Mouse (Mus musculus) neutrophil, adult 59 days (primary cell): ENCODE results near the gene Olfr597. TPM values are rescaled to one million over a fixed set of nuclear protein-coding genes. Genes with fewer than 3 reads are reported as not detected.

ENCODE experiments used
- total RNA-seq, 2 experiments: library from RNA; stranded (reverse); gene quantifications; 1 replicate in 1 of 2; 2 replicates in 1 of 2; pipeline ENCODE4 v1.2.4; 2023

The Olfr597 gene
- not detected for total RNA-seq

DNA sequence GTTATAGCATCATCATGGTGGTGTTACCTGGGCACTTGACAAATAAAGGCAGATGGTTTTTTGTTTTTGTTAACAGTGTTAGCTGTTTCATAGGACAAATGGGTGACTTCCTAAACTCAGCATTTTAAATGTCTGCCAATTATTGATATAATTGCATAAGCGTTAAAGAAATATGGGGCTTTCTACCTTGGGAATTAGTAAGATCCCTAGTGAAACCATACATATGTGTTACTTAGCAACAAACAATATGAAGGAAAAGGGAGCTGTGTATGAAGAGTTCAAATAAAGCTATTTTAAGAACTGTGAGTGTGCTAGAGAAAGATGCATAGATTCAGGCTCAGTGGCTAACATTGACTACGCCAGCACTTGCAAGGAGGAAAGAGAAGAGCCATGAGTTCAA, at the start of gene Olfr597:
Olfr597 (plus strand) TSS at position 301 of the 400 bp plus-strand sequence.

GRCm38 (mm10) chr7:103305348-103305747, 10.8 kb upstream of the Olfr597 start, which contains the start of gene Olfr596:
Gene Olfr596 (plus strand): TSS chr7:103305648.

GRCm38 (mm10) chr7:103323268-103323667, 7.2 kb downstream of the Olfr597 start, which contains the start of gene Olfr598:
Gene Olfr598 (plus strand): TSS chr7:103323568.

GRCm38 (mm10) chr7:103335617-103336016, 19.5 kb downstream of the Olfr597 start, which contains the start of gene Olfr599:
Gene Olfr599 (plus strand): TSS chr7:103335917.

GRCm38 (mm10) chr7:103349569-103349968, 33.5 kb downstream of the Olfr597 start, which contains the start of gene Olfr600:
Gene Olfr600 (minus strand): TSS chr7:103349669.

DNA sequence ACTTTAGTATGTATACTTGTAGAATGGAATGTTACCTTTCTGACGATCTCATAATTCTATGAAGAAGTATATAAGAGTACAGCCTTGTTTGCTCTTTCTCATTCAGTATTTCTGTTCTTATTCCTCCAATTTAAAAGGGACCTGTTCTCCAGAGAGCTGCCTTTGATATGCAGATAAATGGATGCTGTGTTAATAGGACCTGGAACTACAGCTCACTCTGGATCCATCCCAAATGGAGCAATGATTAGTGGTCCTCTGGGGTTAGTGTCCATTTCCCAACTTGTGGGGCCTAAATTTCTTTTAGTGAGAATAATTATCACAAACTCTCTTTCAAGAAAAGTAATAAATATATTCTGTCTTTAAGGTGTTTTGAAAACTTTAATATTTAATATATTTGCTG, 46.4 kb downstream of the Olfr597 start, which contains the start of gene Olfr601:
Olfr601 (minus strand) TSS at position 101 of the 400 bp plus-strand sequence.

Other genes starting within 250 kb of the Olfr597 start
- not detected for gene Olfr584, start 234.4 kb upstream of the Olfr597 start, total RNA-seq
- not detected for gene Olfr585, start 218.6 kb upstream of the Olfr597 start, total RNA-seq
- not detected for gene Olfr586, start 190.7 kb upstream of the Olfr597 start, total RNA-seq
- gene Olfr588-ps1, start 175.4 kb upstream of the Olfr597 start, total RNA-seq: not detected
- gene Olfr589, start 160.0 kb upstream of the Olfr597 start, total RNA-seq: not detected
- gene Olfr591, start 138.0 kb upstream of the Olfr597 start, total RNA-seq: not detected
- not detected for gene Olfr592, start 131.5 kb upstream of the Olfr597 start, total RNA-seq
- gene Olfr593, start 104.5 kb upstream of the Olfr597 start, total RNA-seq: not detected
- gene Olfr594, start 99.3 kb upstream of the Olfr597 start, total RNA-seq: not detected
- not detected for gene Usp17ld, start 63.8 kb upstream of the Olfr597 start, total RNA-seq
- not detected for gene Olfr596, start 10.7 kb upstream of the Olfr597 start, total RNA-seq
- not detected for gene Olfr598, start 7.3 kb downstream of the Olfr597 start, total RNA-seq
- gene Olfr599, start 19.6 kb downstream of the Olfr597 start, total RNA-seq: not detected
- not detected for gene Olfr600, start 33.4 kb downstream of the Olfr597 start, total RNA-seq
- not detected for gene Olfr601, start 46.3 kb downstream of the Olfr597 start, total RNA-seq
- not detected for gene Olfr603, start 69.9 kb downstream of the Olfr597 start, total RNA-seq
- gene Usp17lc, start 98.8 kb downstream of the Olfr597 start, total RNA-seq: not detected
- gene Olfr605, start 129.1 kb downstream of the Olfr597 start, total RNA-seq: not detected
- gene Olfr606, start 132.7 kb downstream of the Olfr597 start, total RNA-seq: not detected
- not detected for gene Olfr607, start 147.8 kb downstream of the Olfr597 start, total RNA-seq
- not detected for gene Olfr608, start 153.6 kb downstream of the Olfr597 start, total RNA-seq
- gene Olfr609, start 181.7 kb downstream of the Olfr597 start, total RNA-seq: not detected
- gene Olfr610, start 195.8 kb downstream of the Olfr597 start, total RNA-seq: not detected
- gene Olfr611, start 204.5 kb downstream of the Olfr597 start, total RNA-seq: not detected
- gene Olfr612, start 226.4 kb downstream of the Olfr597 start, total RNA-seq: not detected
- not detected for gene Olfr613, start 231.8 kb downstream of the Olfr597 start, total RNA-seq
- not detected for gene Olfr615, start 239.8 kb downstream of the Olfr597 start, total RNA-seq